Mouse (Mus musculus) heart, adult 2 months (tissue): ENCODE measurements around the gene F2r.
A peak's percentile ranks its signal among the peaks of the same experiment; 100 is the strongest.

Experiments used
- CTCF ChIP-seq: fragments of 200-600 bp; IDR thresholded peaks from 2 replicates; pipeline ENCODE4 v1.8.1; 2022; ENCODE audit warnings: antibody characterized with exemption, mild to moderate bottlenecking, moderate library complexity
- POLR2A ChIP-seq: fragments of 200-500 bp; IDR thresholded peaks from 2 replicates; pipeline ENCODE4 v1.6.1; 2011; ENCODE audit warnings: mild to moderate bottlenecking, low read depth, low read length, control low read depth; ENCODE audit not compliant: insufficient read depth

GRCm38 (mm10) chr13:95659432-95659831 is 41.1 kb upstream of the F2r start:
- no peak for TF ChIP-seq CTCF
- TF ChIP-seq POLR2A, result peak; percentile 38; the same call in 1 of the 2 replicates
